Mouse (Mus musculus): Measurements from ENCODE around the gene Tmem202. TPM values are rescaled to one million over a fixed set of nuclear protein-coding genes. Genes with fewer than 3 reads are reported as not detected.

Tmem202 gene
- total and polyA plus RNA-seq, 3 experiments = 0.20 to 0.64 TPM; not detected in 1

DNA sequence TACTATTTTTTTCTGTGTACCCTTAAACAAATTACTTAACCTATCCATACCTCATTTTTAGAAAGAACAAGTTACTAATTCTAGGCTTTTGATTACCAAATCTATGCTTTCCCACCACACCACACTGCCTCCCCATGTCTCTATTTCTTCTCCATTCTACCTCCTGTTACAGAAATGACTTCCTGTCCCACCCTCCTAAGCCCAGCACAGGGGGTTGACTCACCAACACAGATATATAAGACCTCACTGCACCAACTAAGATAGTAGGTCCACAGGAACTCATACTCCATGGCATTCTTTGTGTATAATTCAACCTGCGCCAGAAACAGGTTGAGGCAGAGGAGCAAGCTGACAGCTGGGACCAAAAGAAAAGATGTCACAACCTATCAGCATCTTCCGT, 20.3 kb downstream of the Tmem202 start:
- Histone ChIP-seq H3K79me2 (replicated peaks; ENCODE audit: control insufficient read depth, extremely low read depth, insufficient read depth, poor library complexity, severe bottlenecking) (no peaks in the 10 kb centered on the region), H3K4me2 (ENCODE audit: insufficient read depth, low read depth, poor library complexity, severe bottlenecking) (no peak overlapping the region), H3K9me3 (replicated peaks; ENCODE audit: low read length) (no peaks in the 10 kb centered on the region), H3K4me3 (replicated peaks in 1 of 3; ENCODE audit: low read depth in 2 of 3, low read length in 2 of 3, poor library complexity in 1 of 3) (no peak overlapping the region), H3K27ac (ENCODE audit: insufficient read depth, low read depth) (no peak overlapping the region), H3K27me3 (replicated peaks) (no peaks in the 10 kb centered on the region), H3K36me3 (replicated peaks in 1 of 2; ENCODE audit: control insufficient read depth in 1 of 2, insufficient read depth in 1 of 2, low read length in 1 of 2) (no peaks in the 10 kb centered on the region), H3K9ac (ENCODE audit: insufficient read depth, low read depth) (no peak overlapping the region), H3K4me1 (ENCODE audit: control insufficient read depth in 1 of 2, insufficient read depth in 2 of 2) (no peaks in the 10 kb centered on the region)
- no peak for TF ChIP-seq USF2 (conservative IDR thresholded peaks at IDR 0.05; ENCODE audit: low read depth, low read length)
- no peak for TF ChIP-seq NELFE (IDR thresholded peaks at IDR 0.05; ENCODE audit: low read depth, low read length)
- TF ChIP-seq MYC (IDR thresholded peaks at IDR 0.05; ENCODE audit: low read depth, low read length) = no peak
- no peak for TF ChIP-seq RCOR1 (conservative IDR thresholded peaks at IDR 0.05; ENCODE audit: low read depth, low read length)
- in situ Hi-C loops (cut with MboI; ENCODE audit: low pct_ligation_motif_present, low pct_unique_long_range_greater_than_20kb, low sequenced_read_pairs) (no loop called here), dilution Hi-C loops (cut with MboI; ENCODE audit: extremely low pct_ligation_motif_present, extremely low pct_unique_long_range_greater_than_20kb, low sequenced_read_pairs) (no loop called here)
- no peak for DNase-seq (ENCODE audit: extremely low read depth)

DNA sequence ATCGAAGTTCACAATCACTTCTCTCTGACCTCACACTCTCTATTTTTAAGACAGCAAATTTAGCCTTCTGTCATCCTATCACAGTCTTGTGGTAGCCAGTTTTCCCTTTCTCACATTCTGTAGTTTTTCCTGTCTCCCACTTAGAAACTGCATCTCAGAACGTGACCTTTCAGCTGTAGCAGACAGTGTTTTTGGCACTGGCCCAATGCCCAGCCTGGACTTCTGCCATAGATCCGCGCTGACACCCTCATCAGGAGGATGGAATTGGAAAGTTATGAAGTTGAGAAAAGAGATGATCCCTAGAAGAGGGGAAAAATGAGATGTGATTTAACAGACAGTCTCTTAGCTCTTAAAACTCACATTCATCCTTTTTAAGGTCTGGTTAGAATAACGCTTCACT, 20.7 kb downstream of the Tmem202 start:
- Histone ChIP-seq H3K4me1 (ENCODE audit: control insufficient read depth in 1 of 2, insufficient read depth in 2 of 2) (no peaks in the 10 kb centered on the region), H3K9ac (ENCODE audit: insufficient read depth, low read depth) (no peak overlapping the region), H3K27ac (ENCODE audit: insufficient read depth, low read depth) (no peak overlapping the region), H3K36me3 (replicated peaks in 1 of 2; ENCODE audit: control insufficient read depth in 1 of 2, insufficient read depth in 1 of 2, low read length in 1 of 2) (no peaks in the 10 kb centered on the region), H3K4me2 (ENCODE audit: insufficient read depth, low read depth, poor library complexity, severe bottlenecking) (no peak overlapping the region), H3K27me3 (replicated peaks) (no peaks in the 10 kb centered on the region), H3K9me3 (replicated peaks; ENCODE audit: low read length) (no peaks in the 10 kb centered on the region), H3K79me2 (replicated peaks; ENCODE audit: control insufficient read depth, extremely low read depth, insufficient read depth, poor library complexity, severe bottlenecking) (no peaks in the 10 kb centered on the region), H3K4me3 (replicated peaks in 1 of 3; ENCODE audit: low read depth in 2 of 3, low read length in 2 of 3, poor library complexity in 1 of 3) (no peak overlapping the region)
- DNase-seq (ENCODE audit: extremely low read depth) = no peak
- dilution Hi-C loops (cut with MboI; ENCODE audit: extremely low pct_ligation_motif_present, extremely low pct_unique_long_range_greater_than_20kb, low sequenced_read_pairs) (no loop called here), in situ Hi-C loops (cut with MboI; ENCODE audit: low pct_ligation_motif_present, low pct_unique_long_range_greater_than_20kb, low sequenced_read_pairs) (no loop called here)
- no peak for TF ChIP-seq MYC (IDR thresholded peaks at IDR 0.05; ENCODE audit: low read depth, low read length)
- TF ChIP-seq MAX (IDR thresholded peaks at IDR 0.05; ENCODE audit: low read length) = no peak
- no peak for TF ChIP-seq MXI1 (IDR thresholded peaks at IDR 0.05; ENCODE audit: low read depth, low read length)
- TF ChIP-seq ETS1 (conservative IDR thresholded peaks at IDR 0.05; ENCODE audit: low read depth, low read length) = no peak
- no peak for TF ChIP-seq CTCF (conservative IDR thresholded peaks at IDR 0.05 in 1 of 2, IDR thresholded peaks at IDR 0.05 in 1 of 2; ENCODE audit: low read depth in 2 of 2, low read length in 2 of 2)
- no peak for TF ChIP-seq TBP (conservative IDR thresholded peaks at IDR 0.05; ENCODE audit: low read depth, low read length)
- no peak for TF ChIP-seq NELFE (IDR thresholded peaks at IDR 0.05; ENCODE audit: low read depth, low read length)
- no peak for TF ChIP-seq MAZ (IDR thresholded peaks at IDR 0.05; ENCODE audit: low read depth, low read length)
- TF ChIP-seq RCOR1 (conservative IDR thresholded peaks at IDR 0.05; ENCODE audit: low read depth, low read length) = no peak
- TF ChIP-seq E2F4 (IDR thresholded peaks at IDR 0.05; ENCODE audit: insufficient replicate concordance, low read depth, low read length) = no peak
- TF ChIP-seq HCFC1 (IDR thresholded peaks at IDR 0.05; ENCODE audit: low read depth, low read length) = no peak

DNA sequence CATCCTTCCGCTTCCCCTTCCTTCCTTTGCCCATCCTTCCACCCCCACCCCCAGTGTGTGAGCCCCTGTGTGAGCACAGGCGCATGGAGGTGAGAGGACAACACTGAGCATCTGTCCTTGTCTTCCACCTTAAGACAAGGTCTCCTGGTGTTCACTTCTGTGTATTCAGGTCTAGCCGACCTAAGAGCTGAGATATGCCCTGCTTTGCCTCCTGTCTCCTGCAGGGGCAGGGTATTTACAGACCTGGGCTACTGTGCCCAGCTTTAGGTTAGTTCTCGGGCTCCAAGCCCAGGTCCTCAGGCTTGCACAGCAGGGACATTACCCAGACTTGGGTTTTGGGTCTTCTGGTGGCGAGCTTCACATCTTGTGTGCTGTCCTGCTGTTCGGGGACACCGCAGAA, 22.5 kb downstream of the Tmem202 start:
- H3K4me1 ChIP-seq (ENCODE audit: control insufficient read depth in 1 of 2, insufficient read depth in 2 of 2) = no peaks in the 10 kb centered on the region
- DNase-seq (ENCODE audit: extremely low read depth) = no peak

More for the DNA sequence above, 22.5 kb downstream of the Tmem202 start:
- Histone ChIP-seq H3K79me2 (replicated peaks; ENCODE audit: control insufficient read depth, extremely low read depth, insufficient read depth, poor library complexity, severe bottlenecking) (no peaks in the 10 kb centered on the region), H3K9ac (ENCODE audit: insufficient read depth, low read depth) (no peak overlapping the region), H3K4me2 (ENCODE audit: insufficient read depth, low read depth, poor library complexity, severe bottlenecking) (no peak overlapping the region), H3K36me3 (replicated peaks in 1 of 2; ENCODE audit: control insufficient read depth in 1 of 2, insufficient read depth in 1 of 2, low read length in 1 of 2) (no peaks in the 10 kb centered on the region), H3K27me3 (replicated peaks) (no peaks in the 10 kb centered on the region), H3K9me3 (replicated peaks; ENCODE audit: low read length) (no peaks in the 10 kb centered on the region), H3K4me3 (replicated peaks in 1 of 3; ENCODE audit: low read depth in 2 of 3, low read length in 2 of 3, poor library complexity in 1 of 3) (no peak overlapping the region), H3K27ac (ENCODE audit: insufficient read depth, low read depth) (no peak overlapping the region)
- in situ Hi-C loops (cut with MboI; ENCODE audit: low pct_ligation_motif_present, low pct_unique_long_range_greater_than_20kb, low sequenced_read_pairs) (no loop called here), dilution Hi-C loops (cut with MboI; ENCODE audit: extremely low pct_ligation_motif_present, extremely low pct_unique_long_range_greater_than_20kb, low sequenced_read_pairs) (no loop called here)
- TF ChIP-seq SMC3 (IDR thresholded peaks at IDR 0.05; ENCODE audit: low read depth, low read length) (peak; percentile 17; the same call in 1 of the 2 replicates), RAD21 (IDR thresholded peaks at IDR 0.05; ENCODE audit: low read depth, low read length) (peak; percentile 3), CTCF (conservative IDR thresholded peaks at IDR 0.05 in 1 of 2, IDR thresholded peaks at IDR 0.05 in 1 of 2; ENCODE audit: low read depth in 2 of 2, low read length in 2 of 2) (peak in 1 of 2 experiments; percentile 47; a peak in 2 of 4 replicates), HCFC1 (IDR thresholded peaks at IDR 0.05; ENCODE audit: low read depth, low read length) (no peak)
